Mouse (Mus musculus): ENCODE measurements at regions not wholly inside any gene's neighbourhood (a gene's known extent, or its start where the extent isn't known, plus 50 kb on each side); places are given as distances from the start of the nearest gene placed in this dataset.

DNA sequence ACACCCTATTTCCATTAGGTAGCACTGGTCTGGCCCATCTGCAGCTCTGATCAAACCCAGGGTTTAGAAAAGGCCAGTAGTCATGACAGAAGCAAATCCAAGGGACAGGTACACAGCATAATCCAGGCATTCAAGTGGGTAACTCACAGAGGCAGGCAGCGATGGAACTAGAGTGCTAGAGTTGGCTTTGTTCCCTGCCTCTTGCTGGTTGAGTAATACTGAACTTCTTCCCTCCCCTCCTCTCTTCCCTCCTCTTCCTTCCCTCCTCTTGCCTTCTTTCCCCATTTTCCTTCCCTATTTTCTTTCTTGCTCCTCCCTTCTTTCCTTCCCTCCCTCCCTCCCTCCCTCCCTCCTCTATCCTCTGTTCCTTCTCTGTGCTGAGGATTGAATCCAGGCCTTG, 133.1 kb upstream of the Zfp648 start:
- intact Hi-C loops (cut with DNase I): loop anchor here (5.0 kb wide), 1 partner anchor 34 kb away; no protein-coding TSS in a partner anchor

DNA sequence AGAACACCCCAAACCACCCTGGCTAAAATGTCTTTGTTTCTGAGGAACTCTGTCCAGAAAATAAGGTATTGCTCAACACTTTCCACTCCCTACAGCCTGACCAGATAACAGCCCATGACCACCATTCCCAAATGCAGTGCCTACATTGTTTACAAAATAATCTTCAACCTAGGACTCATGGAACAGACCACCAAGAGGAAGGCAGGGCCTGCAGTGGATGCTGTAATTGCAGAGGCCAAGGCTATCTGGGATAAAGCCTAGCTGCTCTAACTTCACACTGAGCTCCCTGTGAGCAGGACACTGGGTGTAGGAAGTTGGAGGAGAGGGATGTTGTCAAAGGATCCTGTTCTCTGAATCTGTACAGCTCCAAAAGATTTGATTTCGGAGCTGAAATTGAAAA, 126.7 kb upstream of the Zfp648 start:
- intact Hi-C loops (cut with DNase I): no loop called here
- no peak for DNase-seq

More for the DNA sequence above, 133.1 kb upstream of the Zfp648 start:
- no peak for DNase-seq

DNA sequence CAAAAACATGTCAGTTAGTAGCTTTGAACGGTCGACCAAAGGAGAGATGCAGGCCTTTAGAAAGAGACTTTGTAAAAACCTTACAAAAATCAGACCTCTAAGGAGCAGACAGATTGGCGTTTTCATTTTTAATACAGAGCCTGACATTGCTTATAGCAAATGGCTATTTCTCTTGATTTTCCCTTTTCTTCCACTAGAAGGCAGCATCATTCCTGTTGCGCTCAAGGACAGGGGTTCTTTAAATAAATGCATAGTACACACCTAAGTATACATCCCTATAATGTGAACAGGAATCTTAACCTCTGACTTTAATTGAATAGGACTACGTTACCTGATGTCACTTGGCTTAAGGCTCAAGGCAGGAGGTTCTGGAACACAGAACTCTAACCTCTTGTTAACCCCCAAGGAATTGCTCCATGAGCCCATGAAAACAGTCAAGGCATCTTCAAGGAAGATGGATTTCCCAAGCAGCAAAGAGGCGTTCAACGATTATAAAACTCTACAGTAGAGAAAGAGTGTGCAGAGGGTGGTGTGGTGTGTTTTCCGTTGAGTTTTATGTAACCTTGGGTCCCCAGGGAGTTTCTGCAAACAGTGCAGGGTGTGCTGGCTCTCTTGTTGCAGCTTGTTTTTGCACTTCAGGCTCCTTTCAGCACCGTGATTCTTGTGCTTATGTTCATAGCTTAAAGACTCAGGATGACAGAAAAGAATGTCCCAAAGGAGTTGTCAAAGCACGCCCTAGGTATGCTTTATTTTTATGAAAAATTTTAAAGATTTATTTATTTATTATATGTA, 124.1 kb upstream of the Zfp648 start:
- DNase-seq: no peak
- intact Hi-C loops (cut with DNase I): loop anchor here (1.0 to 2.0 kb wide), 2 partner anchors 42 to 104 kb away; no protein-coding TSS in a partner anchor

DNA sequence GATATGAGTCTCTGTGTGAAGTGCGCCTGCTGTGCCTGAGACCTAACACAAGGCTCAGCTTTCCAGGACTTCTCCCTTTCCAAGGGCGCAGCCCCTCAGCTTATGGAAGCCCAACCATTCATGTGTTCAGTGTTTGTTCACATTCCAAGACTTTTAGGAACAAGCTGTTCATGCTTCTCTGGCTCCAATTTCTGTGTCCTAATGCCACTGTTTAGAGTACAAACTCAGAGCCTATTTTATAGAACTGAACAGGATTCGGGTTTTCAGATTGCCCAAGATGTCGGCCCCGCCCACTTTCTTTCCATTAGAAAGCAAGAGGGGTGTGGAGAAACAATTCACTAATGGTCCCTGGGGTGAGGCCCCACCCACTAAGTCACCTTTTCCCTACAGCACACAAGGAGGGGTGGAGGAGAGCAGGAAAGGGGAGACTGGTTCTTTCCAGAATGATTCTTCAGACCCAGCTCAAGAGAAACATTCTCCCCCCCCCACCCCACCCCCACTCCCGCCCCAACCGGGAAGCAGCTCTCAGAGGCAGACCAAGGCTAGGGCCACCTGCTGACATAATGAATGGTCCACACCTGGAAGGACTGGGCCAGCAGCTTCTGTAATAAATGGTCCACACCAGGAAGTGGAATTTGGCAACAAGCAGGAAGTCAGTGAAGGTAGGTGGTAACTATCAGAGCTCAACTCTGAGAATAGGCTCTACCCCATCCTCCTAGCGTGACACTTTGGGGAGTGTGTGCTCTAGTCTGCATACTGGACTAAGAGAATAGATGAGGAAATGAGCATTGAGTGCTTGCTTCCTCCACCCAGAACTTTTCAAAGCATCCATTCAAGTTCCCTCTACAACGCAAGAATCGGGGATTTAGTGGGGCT, 120.2 kb upstream of the Zfp648 start:
- DNase-seq: no peak
- intact Hi-C loops (cut with DNase I): no loop called here

DNA sequence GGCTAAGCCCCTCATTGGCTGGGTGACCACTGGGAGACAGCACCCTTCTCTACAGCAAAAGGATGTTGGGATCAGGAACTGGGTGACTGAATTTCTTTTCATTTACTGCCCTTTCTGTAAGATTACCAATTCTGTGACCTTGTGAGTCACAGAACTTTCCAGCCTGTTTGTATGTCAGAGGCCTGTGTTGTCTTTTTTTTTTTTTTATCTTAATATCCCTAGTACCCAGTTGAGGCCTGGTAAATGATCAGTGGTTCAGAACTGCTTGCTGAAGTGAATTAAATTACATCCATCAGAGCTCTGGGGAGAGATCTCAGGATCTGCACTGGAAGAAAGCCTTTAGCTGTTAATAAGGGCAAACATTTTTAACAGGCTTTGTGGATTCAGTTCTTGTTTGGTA, 114.8 kb upstream of the Zfp648 start:
- intact Hi-C loops (cut with DNase I): no loop called here
- no peak for DNase-seq

DNA sequence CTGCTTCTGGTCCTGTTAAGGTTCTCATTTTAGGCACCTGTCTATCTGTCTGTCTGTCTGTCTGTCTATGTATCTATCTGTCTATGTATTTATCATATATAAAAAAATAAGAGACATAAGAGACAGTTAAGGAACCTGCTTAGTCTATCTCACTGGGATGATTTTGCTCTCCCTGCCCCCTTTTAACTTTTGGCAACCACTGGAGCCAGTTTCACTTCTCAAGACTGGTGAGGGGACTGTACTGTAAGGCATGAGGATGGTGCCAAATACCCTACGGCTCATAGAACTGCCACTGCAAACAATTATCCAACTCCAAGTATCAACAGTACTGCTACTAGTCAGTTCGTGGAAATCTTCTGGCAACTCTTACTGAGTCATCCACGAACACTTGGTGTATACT, 111.2 kb upstream of the Zfp648 start:
- intact Hi-C loops (cut with DNase I): no loop called here
- DNase-seq: no peak

DNA sequence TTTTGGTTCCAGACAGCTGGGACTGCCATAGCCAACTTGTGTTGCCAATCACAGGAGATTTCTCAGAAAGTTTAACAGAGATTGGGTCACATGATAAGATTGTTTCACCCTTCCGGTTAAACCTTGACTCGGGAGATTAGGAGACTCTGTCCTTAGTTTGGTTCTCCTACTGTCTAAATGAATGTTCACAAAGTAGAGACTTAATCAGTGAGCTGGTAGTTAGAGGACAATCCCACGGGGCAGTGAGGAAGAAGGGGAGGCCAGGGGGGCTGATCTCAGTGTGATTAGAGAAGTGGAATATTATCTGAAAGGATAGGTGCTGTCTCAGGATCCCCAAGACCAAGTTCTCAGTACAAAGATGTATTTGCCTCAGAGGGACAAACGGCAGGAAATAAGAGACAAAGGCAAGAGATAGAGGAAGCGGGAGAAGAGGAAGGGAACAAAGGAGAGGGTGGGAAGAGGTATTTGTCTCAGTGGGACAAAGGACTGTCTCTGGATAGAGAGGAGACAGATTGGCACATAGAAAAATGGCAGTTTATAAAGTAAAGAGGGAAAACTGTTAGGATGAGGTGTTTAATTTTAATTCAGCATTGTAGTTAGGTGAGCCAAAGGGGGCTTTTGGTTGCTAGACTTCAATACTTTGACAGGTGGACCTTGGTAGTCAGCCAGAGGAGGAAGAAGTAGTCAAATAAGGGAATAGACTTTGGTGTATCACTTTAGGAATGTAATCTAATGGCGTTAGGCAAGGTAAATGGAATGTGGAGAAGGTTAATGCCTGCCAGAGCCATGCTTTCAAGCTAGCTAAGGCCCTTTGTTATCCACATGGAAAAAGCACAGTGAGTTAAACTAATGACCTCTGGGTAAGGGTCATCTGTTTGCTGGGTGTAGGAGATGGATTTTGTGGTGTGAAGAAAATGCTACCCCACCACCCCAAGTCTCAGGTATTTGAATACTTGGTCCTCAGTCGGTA, 110.2 kb upstream of the Zfp648 start:
- no peak for DNase-seq
- intact Hi-C loops (cut with DNase I): no loop called here

DNA sequence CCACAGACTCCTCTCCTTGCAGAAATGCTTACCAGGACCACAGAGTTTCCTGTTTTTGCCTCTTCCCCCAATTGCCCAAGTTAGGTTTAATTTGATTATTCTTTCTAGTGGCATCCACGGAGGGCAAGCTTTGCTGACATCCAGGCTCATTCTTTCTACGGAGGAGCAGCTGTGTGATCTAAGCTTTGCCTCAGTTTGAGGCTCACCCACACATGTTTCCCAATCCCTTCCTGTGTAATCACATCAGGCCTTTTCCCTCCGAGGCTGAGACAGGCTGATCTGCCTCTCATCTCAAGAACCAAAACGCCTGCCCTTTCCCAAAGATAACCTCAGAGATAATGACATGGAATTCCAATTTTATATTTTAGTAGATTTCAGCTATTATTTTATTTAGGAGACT, 107.4 kb upstream of the Zfp648 start:
- DNase-seq: no peak
- intact Hi-C loops (cut with DNase I): no loop called here

DNA sequence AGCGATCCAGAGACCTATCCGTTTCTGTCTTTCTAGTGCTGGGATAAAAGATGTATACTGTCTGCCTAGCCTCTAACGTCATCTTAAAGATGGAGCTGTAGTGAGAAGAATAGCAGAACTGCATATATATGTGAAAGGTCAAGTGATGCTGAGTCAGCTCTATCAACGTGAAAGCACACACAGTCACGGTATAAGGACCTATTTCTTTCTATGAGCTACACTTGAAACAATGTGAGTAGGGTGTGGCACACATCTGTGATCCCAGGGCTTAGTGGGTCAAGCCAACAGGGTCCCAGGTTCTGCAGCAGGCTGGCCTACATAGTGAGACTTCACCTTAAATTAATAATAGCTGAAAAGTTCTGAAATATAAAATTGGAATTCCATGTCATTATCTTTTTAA, 106.6 kb upstream of the Zfp648 start:
- intact Hi-C loops (cut with DNase I): no loop called here
- DNase-seq: no peak

DNA sequence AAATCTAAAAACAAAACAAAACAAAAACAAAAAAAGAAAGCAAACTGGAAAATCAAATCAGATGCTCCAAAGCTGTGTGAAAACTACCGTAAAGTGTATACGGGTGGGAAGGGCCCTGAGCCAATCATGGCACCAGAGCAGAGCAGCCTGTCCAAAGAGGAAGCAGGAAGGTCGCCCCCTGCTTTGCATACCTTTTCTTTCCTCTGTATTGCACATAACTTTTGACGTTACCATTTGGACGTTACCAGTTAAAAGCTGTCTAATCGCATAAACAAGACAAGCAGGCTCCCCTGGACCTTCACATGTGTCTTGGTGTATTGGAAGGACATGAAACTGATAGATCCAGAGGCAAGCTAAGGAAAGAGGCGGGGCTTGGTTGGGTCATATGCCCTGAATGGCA, 104.9 kb upstream of the Zfp648 start:
- intact Hi-C loops (cut with DNase I): no loop called here
- DNase-seq: no peak

DNA sequence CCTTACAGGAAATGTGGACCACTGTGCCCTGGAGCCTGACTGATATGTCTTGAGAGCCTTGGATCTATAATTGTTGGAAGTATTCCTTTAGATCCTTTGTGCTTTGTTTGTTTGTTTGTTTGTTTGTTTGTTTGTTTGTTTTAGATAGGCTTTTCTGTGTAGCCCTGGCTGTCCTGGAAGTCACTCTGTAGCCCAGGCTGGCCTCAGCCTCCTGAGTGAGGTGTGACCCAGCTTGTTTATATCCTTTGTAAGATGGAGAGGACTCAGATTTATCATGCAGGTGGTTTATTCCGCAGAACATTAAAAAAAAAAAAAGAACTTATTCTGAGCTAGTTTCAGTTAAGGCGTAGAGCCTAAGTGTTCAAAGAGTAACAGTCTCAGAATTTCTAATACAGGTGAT, 104.1 kb upstream of the Zfp648 start:
- no peak for DNase-seq
- intact Hi-C loops (cut with DNase I): no loop called here

DNA sequence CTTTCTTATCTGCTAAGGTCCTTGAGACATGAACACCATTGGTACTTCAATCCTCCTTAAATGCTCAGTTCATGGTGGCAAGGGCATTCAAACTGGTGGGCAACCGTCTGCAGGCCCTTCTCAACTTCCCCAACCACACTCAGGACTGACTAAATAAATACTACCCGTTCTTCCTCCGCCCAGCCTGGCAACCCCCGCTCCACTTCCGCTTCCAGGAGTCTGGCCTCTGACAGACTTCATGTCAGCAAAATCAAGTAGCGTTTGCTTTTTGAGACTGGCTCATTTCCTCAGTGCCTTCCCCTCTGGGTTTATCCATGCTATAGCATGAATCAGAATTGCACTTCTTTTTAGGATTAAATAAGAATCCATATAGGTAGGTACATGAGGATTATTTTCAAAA, 103.3 kb upstream of the Zfp648 start:
- intact Hi-C loops (cut with DNase I): no loop called here
- DNase-seq: no peak

DNA sequence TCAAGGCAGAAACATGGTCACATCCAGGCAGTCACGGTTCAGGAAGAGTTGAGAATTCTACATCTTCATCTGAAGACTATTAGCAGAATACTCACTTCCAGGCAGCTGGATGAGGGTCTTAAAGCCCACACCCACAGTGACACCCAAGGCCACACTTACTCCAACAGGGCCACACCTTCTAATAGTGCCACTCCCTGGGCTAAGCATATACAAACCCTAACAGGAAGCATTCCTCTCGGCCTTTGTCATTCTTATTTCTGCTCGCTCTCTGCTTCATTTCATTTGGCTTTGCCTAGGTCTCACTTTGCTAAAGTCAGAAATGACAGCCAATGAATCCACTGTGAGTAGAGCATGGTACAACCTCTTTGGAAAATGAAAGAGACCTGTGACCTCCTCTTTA, 100.4 kb upstream of the Zfp648 start:
- intact Hi-C loops (cut with DNase I): loop anchor here (5.0 kb wide), 1 partner anchor 33 kb away; no protein-coding TSS in a partner anchor

DNA sequence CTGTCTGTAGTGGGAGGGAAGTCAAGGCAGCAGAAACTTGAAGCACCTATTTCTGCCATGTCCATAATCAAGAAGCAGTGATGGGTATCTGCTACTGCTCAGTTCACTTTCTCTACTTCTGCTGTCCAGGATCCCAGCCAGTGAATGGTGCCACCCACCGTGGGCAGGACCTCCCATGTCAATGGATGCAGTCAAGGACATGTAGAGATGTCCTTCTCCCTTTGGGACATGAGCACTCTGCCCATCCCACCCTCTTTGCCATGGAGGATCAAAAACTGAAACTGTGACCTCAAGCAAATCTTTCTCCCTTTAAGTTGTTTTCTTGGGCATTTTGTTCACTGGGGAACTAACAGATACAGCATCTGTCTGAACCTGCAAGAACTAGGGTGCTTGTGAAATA, 99.6 kb upstream of the Zfp648 start:
- intact Hi-C loops (cut with DNase I): loop anchor here (5.0 kb wide), 1 partner anchor 34 kb away; no protein-coding TSS in a partner anchor
- no peak for DNase-seq

More for the DNA sequence above, 100.4 kb upstream of the Zfp648 start:
- no peak for DNase-seq

DNA sequence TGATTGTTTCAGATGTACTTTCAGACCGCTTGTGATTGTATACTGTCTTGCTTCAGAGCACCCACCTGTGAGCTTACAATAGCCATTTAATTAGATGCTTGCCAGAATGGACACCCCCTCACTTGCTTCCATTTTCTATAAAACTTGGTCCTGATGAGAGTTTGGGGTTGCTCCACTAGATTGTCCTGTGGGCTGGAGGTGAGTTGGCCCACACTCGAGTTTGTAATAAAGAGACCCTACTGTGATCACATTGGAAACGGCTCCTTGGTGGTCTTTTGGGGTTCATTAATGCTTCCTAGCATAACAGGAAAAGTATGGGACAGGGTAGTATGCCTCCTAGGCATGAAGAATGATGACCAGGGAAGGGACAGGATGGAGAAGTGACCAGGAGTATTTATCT, 98.8 kb upstream of the Zfp648 start:
- no peak for DNase-seq
- intact Hi-C loops (cut with DNase I): loop anchor here (5.0 kb wide), 1 partner anchor 35 kb away; no protein-coding TSS in a partner anchor

DNA sequence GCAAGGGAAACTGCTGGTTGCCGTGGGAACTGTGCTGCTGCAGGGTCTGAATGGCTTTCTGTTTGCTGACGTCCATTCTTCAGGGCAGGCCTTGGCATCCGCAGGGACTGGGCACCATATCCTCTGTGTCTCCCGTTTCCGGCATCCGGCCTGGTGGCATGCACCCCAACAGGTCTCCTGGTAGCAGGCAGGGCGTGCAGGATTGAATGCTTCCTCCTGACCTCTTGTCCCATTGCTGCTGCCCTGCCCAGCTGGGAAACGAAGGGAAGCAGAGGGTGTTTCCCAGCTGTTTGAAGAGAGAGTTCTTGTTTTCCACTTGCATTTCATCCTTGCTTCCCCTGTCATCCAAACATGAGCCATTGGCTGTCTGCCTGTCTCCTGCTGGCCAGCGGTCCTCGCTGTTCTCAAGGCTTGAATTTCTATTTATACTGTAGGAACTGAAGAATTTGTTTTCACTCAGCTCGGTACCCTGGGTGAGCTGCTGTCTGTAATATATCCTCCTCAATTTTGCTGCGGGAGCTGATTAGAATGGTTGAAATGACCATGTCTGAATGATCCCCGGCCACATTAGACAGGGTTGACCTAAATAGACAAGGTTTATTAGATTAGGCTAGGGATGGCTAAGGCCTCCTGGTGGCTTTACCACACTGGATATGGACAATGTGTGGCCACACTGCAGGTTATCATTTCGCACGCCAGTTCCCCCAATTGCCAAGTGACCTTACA, 98.0 kb upstream of the Zfp648 start:
- intact Hi-C loops (cut with DNase I): loop anchor here (5.0 kb wide), 1 partner anchor 36 kb away; no protein-coding TSS in a partner anchor

DNA sequence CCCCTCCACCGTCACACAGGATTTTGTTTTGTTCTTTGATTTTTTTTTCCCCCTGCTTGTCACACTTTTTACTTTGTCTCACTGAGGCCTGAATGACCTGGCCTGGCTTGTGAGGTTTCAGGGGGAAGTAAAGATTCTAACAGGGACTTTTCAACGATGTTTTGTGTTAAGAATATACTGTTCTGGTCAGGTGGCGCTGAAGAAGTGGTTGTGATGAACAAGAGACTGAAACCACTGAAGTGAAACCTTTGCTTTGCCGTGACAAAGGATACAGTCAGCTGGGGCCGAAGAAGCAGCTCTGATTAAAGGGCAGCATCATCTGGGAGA, 97.4 kb upstream of the Zfp648 start:
- intact Hi-C loops (cut with DNase I): loop anchor here (5.0 kb wide), 1 partner anchor 36 kb away; no protein-coding TSS in a partner anchor

More for the DNA sequence above, 98.0 kb upstream of the Zfp648 start:
- peak; percentile 72 to 82 for DNase-seq

DNA sequence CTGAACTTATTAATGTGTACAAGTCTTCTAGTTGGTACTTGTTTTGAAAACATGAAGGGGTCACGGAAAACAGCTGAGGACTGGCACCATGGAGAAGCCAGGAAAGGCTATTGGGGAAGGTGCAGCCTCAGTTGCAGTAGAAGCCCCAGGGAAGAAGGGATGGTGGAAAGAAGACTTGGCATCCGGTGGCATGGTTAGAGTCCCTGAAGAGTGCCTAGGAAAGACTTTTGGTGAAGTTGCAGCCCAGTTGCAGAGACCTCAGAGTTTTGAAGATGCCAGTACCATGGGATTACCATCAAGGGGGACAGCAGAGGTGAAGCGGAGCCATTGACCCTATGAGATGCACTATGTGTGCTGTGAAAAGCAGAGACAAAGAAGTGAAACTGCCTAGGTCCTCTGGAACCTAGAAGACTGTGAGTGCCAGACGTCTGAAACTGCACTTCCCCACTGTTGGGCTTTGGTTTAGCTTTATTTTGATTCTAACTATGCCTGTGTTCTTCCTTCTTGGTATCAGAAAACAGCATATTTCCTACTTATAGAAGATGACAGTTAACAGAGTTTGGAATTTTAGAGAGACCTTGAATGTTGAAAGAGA, 96.9 kb upstream of the Zfp648 start:
- intact Hi-C loops (cut with DNase I): loop anchor here (5.0 kb wide), 1 partner anchor 37 kb away; no protein-coding TSS in a partner anchor
- no peak for DNase-seq

More for the DNA sequence above, 97.4 kb upstream of the Zfp648 start:
- no peak for DNase-seq

DNA sequence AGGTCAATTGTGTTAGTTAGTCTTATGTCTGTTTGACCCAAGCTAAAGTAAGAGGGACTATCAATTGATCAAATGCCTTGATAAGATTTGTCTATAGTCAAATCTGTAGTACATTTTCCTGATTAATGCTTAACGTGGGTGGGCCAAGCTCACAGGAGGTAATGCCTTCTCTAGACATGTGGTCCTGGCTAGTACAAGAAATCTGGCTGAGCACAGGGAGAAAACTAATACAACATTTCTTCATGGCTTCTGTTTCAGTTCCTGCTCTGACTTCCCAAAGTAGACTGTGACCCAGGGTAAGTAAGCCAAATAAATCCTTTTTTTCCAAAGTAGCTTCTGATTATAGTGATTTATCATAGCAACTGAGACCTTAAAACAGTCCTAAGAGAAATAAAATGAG, 96.2 kb upstream of the Zfp648 start:
- intact Hi-C loops (cut with DNase I): loop anchor here (5.0 kb wide), 1 partner anchor 37 kb away; no protein-coding TSS in a partner anchor
- DNase-seq: no peak
